Mouse (Mus musculus): ENCODE measurements around the gene Mapk8. TPM values are rescaled to one million over a fixed set of nuclear protein-coding genes. Genes with fewer than 3 reads are reported as not detected.

The Mapk8 gene
- polyA plus RNA-seq (2015; fragmentation: Nextera tagmentation; extraction: Ambion mirVana) = 24.4 and 27.1 TPM in 2 replicates

- ATAC-seq = peak; percentile 98
- peaks cover 7% of the 10 kb centered on the region for H3K4me1 ChIP-seq (ENCODE audit: control insufficient read depth, insufficient read depth, low read depth, low read length)
- H3K4me3 ChIP-seq (ENCODE audit: low read length) = peak within 1 kb of the TSS; percentile 89
- H3K27me3 ChIP-seq (replicated peaks; ENCODE audit: control insufficient read depth, insufficient read depth, low read length) = no peaks in the 10 kb centered on the region; the same call in 1 of the 2 replicates
- no peaks in the 10 kb centered on the region for H3K9me3 ChIP-seq (ENCODE audit: control insufficient read depth, low read length)
- under 1% methylated on average over 42 of the region's 70 CpGs for WGBS
- no peaks in the 10 kb centered on the region for H3K36me3 ChIP-seq (ENCODE audit: control insufficient read depth, insufficient read depth, low read length)
- H3K27ac ChIP-seq (ENCODE audit: low read depth, low read length) = peak within 1 kb of the TSS; percentile 92
- H3K4me2 ChIP-seq (ENCODE audit: low read length) = peak within 1 kb of the TSS; percentile 62
- H3K9ac ChIP-seq (ENCODE audit: low read depth, low read length) = peak within 1 kb of the TSS; percentile 95
Measured at GRCm38 (mm10) chr14:33447027-33447569, at the start of gene Mapk8. Gene Mapk8, minus strand, starts transcription at chr14:33447158.

- no peak overlapping the region for H3K4me2 ChIP-seq (ENCODE audit: low read length)
- no peak overlapping the region for H3K4me3 ChIP-seq (ENCODE audit: low read length)
- H3K4me1 ChIP-seq (ENCODE audit: control insufficient read depth, insufficient read depth, low read depth, low read length) = no peaks in the 10 kb centered on the region
- H3K27ac ChIP-seq (ENCODE audit: low read depth, low read length) = no peak overlapping the region
- H3K9ac ChIP-seq (ENCODE audit: low read depth, low read length) = no peak overlapping the region
- no peak for ATAC-seq
- no peaks in the 10 kb centered on the region for H3K9me3 ChIP-seq (ENCODE audit: control insufficient read depth, low read length)
- no peaks in the 10 kb centered on the region for H3K36me3 ChIP-seq (ENCODE audit: control insufficient read depth, insufficient read depth, low read length)
- 63% methylated on average over 4 of the region's 4 CpGs for WGBS
- H3K27me3 ChIP-seq (replicated peaks; ENCODE audit: control insufficient read depth, insufficient read depth, low read length) = no peaks in the 10 kb centered on the region
Measured at GRCm38 (mm10) chr14:33495226-33495625, 48.3 kb upstream of the Mapk8 start.

DNA sequence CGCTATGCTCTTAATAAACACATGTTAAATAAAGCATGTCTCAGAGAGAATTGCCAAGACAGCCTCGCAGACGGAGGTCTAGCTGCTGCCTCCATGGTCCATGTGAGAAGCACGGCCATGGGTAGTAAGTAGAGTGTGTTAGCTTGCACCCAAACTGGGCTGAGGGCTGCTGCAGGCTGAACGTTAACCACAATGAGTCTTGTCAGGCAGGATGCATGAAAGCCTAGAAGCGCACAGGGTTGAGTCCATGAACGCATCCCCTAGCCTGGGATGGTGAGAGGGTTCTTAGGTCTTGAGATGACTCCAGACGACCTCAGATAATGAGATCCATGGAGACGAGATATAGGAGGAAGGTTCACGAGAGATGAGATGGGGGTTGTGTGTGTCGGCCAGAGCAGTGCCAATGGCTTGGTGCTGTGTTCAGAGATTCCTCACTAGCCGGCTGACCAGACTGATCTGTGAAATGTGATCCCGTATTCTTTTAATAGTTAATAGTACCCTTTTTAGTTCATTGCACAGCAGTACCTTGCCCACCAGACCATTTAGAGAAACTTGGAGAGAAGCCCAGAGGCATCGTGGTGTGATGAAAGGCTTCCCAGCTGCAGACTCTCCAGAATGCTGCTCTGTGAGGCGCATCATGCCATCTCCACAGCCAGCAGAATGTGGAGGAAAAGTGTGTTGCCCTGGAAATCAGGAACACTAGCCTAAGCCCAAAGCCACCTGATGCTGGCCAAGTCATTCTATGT lies 41.0 kb upstream of the Mapk8 start:
- Histone ChIP-seq H3K4me2 (ENCODE audit: low read length) (no peak overlapping the region), H3K4me1 (ENCODE audit: control insufficient read depth, insufficient read depth, low read depth, low read length) (no peaks in the 10 kb centered on the region; the same call in 1 of the 2 replicates), H3K27ac (ENCODE audit: low read depth, low read length) (no peak overlapping the region), H3K9ac (ENCODE audit: low read depth, low read length) (no peak overlapping the region), H3K4me3 (ENCODE audit: low read length) (no peak overlapping the region), H3K27me3 (replicated peaks; ENCODE audit: control insufficient read depth, insufficient read depth, low read length) (no peaks in the 10 kb centered on the region), H3K36me3 (ENCODE audit: control insufficient read depth, insufficient read depth, low read length) (no peaks in the 10 kb centered on the region), H3K9me3 (ENCODE audit: control insufficient read depth, low read length) (no peaks in the 10 kb centered on the region)
- peak; percentile 60 for ATAC-seq
- WGBS = 63% methylated on average over 15 of the region's 15 CpGs

DNA sequence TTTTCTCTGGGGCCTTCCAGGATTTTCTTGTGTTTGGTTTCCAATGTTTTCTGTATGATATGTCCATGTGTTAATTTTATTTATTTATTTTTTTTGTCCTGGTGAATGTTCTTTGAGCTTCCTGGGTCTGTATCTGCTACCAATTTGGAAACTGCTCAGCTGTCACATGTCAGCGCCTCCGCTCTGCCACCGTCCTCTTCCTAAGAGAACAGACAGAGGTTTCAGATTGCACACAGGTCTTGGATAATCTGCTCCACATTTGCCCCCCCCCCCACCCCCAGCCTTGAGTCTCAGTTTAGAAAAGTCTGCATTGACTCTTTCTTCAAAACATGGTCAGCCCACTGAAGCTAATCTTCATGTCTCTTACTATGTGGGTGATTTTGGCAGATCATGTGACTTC lies 35.0 kb upstream of the Mapk8 start:
- Histone ChIP-seq H3K4me2 (ENCODE audit: low read length) (no peak overlapping the region), H3K27me3 (replicated peaks; ENCODE audit: control insufficient read depth, insufficient read depth, low read length) (no peaks in the 10 kb centered on the region), H3K4me3 (ENCODE audit: low read length) (no peak overlapping the region), H3K9ac (ENCODE audit: low read depth, low read length) (no peak overlapping the region), H3K36me3 (ENCODE audit: control insufficient read depth, insufficient read depth, low read length) (no peaks in the 10 kb centered on the region), H3K9me3 (ENCODE audit: control insufficient read depth, low read length) (no peaks in the 10 kb centered on the region), H3K27ac (ENCODE audit: low read depth, low read length) (no peak overlapping the region), H3K4me1 (ENCODE audit: control insufficient read depth, insufficient read depth, low read depth, low read length) (no peaks in the 10 kb centered on the region)
- ATAC-seq = no peak
- 73% methylated on average over 3 of the region's 3 CpGs for WGBS

GRCm38 (mm10) chr14:33476094-33476760 lies 29.3 kb upstream of the Mapk8 start:
- WGBS = 12% methylated on average over 3 of the region's 3 CpGs
- no peak overlapping the region for H3K9ac ChIP-seq (ENCODE audit: low read depth, low read length)

GRCm38 (mm10) chr14:33474461-33474860 lies 27.5 kb upstream of the Mapk8 start:
- no peak overlapping the region for H3K4me3 ChIP-seq (ENCODE audit: low read length)
- H3K4me2 ChIP-seq (ENCODE audit: low read length) = no peak overlapping the region
- H3K27ac ChIP-seq (ENCODE audit: low read depth, low read length) = no peak overlapping the region

More at GRCm38 (mm10) chr14:33476094-33476760, 29.3 kb upstream of the Mapk8 start:
- no peak overlapping the region for H3K4me2 ChIP-seq (ENCODE audit: low read length)
- no peak overlapping the region for H3K27ac ChIP-seq (ENCODE audit: low read depth, low read length)
- ATAC-seq = no peak
- H3K4me3 ChIP-seq (ENCODE audit: low read length) = no peak overlapping the region
- no peaks in the 10 kb centered on the region for H3K36me3 ChIP-seq (ENCODE audit: control insufficient read depth, insufficient read depth, low read length)
- H3K9me3 ChIP-seq (ENCODE audit: control insufficient read depth, low read length) = no peaks in the 10 kb centered on the region
- no peaks in the 10 kb centered on the region for H3K27me3 ChIP-seq (replicated peaks; ENCODE audit: control insufficient read depth, insufficient read depth, low read length)
- peaks cover 5% of the 10 kb centered on the region for H3K4me1 ChIP-seq (ENCODE audit: control insufficient read depth, insufficient read depth, low read depth, low read length)

DNA sequence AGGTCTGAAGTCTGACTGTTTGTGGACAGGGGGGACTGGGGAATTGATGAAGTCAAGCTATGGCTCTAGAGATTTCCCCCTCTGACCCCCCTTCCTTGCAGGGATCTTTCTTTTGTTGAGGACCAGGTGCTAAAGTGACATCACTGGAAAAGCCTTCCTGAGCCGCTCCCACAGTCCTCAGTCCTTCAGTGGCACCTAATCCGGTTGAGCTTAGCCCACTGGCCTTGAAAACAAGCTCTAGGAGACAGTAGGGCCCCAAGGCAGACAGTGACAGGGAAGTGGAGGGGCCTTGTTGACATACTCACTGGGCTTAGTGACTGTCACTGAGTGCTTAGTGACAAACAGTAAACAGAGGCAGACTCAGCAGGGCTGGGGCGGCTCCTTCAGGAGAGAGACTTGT lies 24.4 kb upstream of the Mapk8 start, which contains the start of gene Frmpd2:
Gene Frmpd2, plus strand, starts transcription at position 366 of the 400 bp plus-strand sequence.
- Histone ChIP-seq H3K4me2 (ENCODE audit: low read length) (no peak within 1 kb of the TSS), H3K4me1 (ENCODE audit: control insufficient read depth, insufficient read depth, low read depth, low read length) (peaks cover 4% of the 10 kb centered on the region), H3K4me3 (ENCODE audit: low read length) (no peak within 1 kb of the TSS), H3K27ac (ENCODE audit: low read depth, low read length) (no peak within 1 kb of the TSS), H3K9ac (ENCODE audit: low read depth, low read length) (no peak within 1 kb of the TSS), H3K9me3 (ENCODE audit: control insufficient read depth, low read length) (no peaks in the 10 kb centered on the region), H3K36me3 (ENCODE audit: control insufficient read depth, insufficient read depth, low read length) (no peaks in the 10 kb centered on the region), H3K27me3 (replicated peaks; ENCODE audit: control insufficient read depth, insufficient read depth, low read length) (no peaks in the 10 kb centered on the region)
- no peak for ATAC-seq
- WGBS = 42% methylated on average over 3 of the region's 3 CpGs

More at GRCm38 (mm10) chr14:33474461-33474860, 27.5 kb upstream of the Mapk8 start:
- 53% methylated on average over 2 of the region's 2 CpGs for WGBS
- Histone ChIP-seq H3K4me1 (ENCODE audit: control insufficient read depth, insufficient read depth, low read depth, low read length) (peaks cover 5% of the 10 kb centered on the region), H3K9me3 (ENCODE audit: control insufficient read depth, low read length) (no peaks in the 10 kb centered on the region), H3K36me3 (ENCODE audit: control insufficient read depth, insufficient read depth, low read length) (no peaks in the 10 kb centered on the region), H3K9ac (ENCODE audit: low read depth, low read length) (no peak overlapping the region), H3K27me3 (replicated peaks; ENCODE audit: control insufficient read depth, insufficient read depth, low read length) (no peaks in the 10 kb centered on the region)
- no peak for ATAC-seq

DNA sequence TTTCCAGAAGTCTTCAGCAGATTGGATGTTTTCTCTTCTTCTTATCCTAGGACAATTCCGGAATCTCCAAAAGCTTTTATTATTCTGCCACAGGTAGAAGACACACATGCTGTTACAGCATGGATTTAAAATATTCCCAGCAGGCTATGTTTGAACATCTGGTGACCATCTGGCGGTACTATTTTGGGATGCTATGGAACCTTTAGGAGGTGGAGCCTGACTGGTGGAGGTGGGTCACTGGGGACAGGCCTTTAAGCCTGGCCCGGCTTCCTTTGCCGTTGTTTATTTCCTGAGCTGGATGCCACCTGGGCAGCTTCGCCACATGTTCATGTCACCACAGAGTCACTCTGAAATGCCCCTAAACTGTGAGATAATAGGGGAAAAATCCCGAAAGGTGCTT lies 20.8 kb upstream of the Mapk8 start:
- no peaks in the 10 kb centered on the region for H3K4me1 ChIP-seq (ENCODE audit: control insufficient read depth, insufficient read depth, low read depth, low read length)
- no peaks in the 10 kb centered on the region for H3K27me3 ChIP-seq (replicated peaks; ENCODE audit: control insufficient read depth, insufficient read depth, low read length)
- no peaks in the 10 kb centered on the region for H3K36me3 ChIP-seq (ENCODE audit: control insufficient read depth, insufficient read depth, low read length)
- no peak overlapping the region for H3K4me3 ChIP-seq (ENCODE audit: low read length)
- H3K4me2 ChIP-seq (ENCODE audit: low read length) = no peak overlapping the region
- WGBS = 72% methylated on average over 6 of the region's 6 CpGs
- ATAC-seq = no peak
- no peak overlapping the region for H3K27ac ChIP-seq (ENCODE audit: low read depth, low read length)
- H3K9ac ChIP-seq (ENCODE audit: low read depth, low read length) = no peak overlapping the region
- H3K9me3 ChIP-seq (ENCODE audit: control insufficient read depth, low read length) = peaks cover 3% of the 10 kb centered on the region; the same call in 1 of the 2 replicates

DNA sequence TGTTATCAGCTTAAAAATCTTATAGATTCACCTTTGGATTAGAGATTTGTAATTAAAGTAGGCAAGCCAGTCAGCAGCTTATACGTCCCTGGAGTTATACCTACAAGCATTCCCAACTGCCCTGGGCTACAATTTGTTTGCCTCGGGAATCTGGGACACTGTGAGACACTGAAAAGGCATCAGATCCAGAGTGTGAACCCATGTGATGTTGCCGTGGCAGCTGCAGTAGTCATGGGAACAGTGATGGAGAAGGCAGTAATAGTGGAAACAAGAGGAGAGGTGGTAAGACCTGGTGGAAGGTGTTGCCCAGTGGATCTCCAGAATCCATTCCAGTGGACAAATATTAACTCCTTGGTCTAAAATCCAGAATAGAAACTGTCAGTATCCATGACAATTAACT lies 16.7 kb upstream of the Mapk8 start:
- Histone ChIP-seq H3K4me1 (ENCODE audit: control insufficient read depth, insufficient read depth, low read depth, low read length) (no peaks in the 10 kb centered on the region), H3K9ac (ENCODE audit: low read depth, low read length) (no peak overlapping the region), H3K4me2 (ENCODE audit: low read length) (no peak overlapping the region), H3K27me3 (replicated peaks; ENCODE audit: control insufficient read depth, insufficient read depth, low read length) (no peaks in the 10 kb centered on the region), H3K27ac (ENCODE audit: low read depth, low read length) (no peak overlapping the region), H3K36me3 (ENCODE audit: control insufficient read depth, insufficient read depth, low read length) (no peaks in the 10 kb centered on the region), H3K9me3 (ENCODE audit: control insufficient read depth, low read length) (peaks cover 3% of the 10 kb centered on the region; the same call in 1 of the 2 replicates), H3K4me3 (ENCODE audit: low read length) (no peak overlapping the region)
- ATAC-seq = no peak
- 51% methylated on average over 3 of the region's 3 CpGs for WGBS
